Mouse (Mus musculus) heart, postnatal 0 days (tissue): ENCODE results near the gene Proser1.

ENCODE experiments used
- CTCF ChIP-seq: IDR thresholded peaks from 2 replicates; pipeline ENCODE4 v1.5.1; 2016; ENCODE audit warnings: antibody characterized with exemption, control low read depth, low read depth
- EP300 ChIP-seq: IDR thresholded peaks from 2 replicates; pipeline ENCODE4 v1.6.1; 2016; ENCODE audit warnings: antibody characterized with exemption, low read depth

DNA sequence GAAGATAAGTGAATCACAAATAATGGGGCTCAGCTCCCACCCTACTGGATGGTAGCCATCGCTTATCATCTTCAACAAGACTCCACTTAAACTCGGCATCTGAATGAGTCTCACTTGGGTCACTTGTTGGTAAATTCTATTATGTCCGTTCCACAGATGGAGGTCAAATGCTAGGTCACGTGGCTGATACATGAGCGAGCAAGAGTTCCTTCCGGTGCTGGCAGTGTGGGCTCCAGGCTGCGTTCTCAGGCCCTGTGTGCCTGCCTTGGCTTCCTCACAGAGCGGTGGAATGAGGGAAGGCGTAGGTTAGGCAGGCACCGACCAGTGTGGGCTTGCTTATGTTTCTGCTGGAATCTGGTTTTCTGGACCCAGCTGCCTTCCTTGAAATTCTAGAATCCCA lies 23.1 kb downstream of the Proser1 start:
- TF ChIP-seq CTCF (no peak), EP300 (no peak)
